Mouse (Mus musculus): ENCODE data around the gene Snx11. TPM values are rescaled to one million over a fixed set of nuclear protein-coding genes. Genes with fewer than 3 reads are reported as not detected.
A peak's percentile ranks its signal among the peaks of the same experiment; 100 is the strongest.

The Snx11 gene
- polyA plus RNA-seq, 1 experiment from 2014 or later: 22.1 TPM

GRCm38 (mm10) chr11:96772413-96772812 lies 4.9 kb downstream of the Snx11 start:
- Histone ChIP-seq H3K4me3 (no peak overlapping the region), H3K4me2 (no peak overlapping the region), H3K4me1 (peaks cover 13% of the 10 kb centered on the region), H3K27ac (no peak overlapping the region), H3K27me3 (no peaks in the 10 kb centered on the region), H3K36me3 (peaks cover 63% of the 10 kb centered on the region), H3K9ac (no peak overlapping the region), H3K9me3 (no peaks in the 10 kb centered on the region)
- ATAC-seq (ENCODE audit: insufficient number of reproducible peaks, low FRiP score, low TSS enrichment, low read depth): no peak
- 88% methylated on average over 9 of the region's 9 CpGs for WGBS

- Histone ChIP-seq H3K27ac (no peak overlapping the region), H3K4me3 (no peak overlapping the region), H3K27me3 (no peaks in the 10 kb centered on the region), H3K36me3 (peaks cover 63% of the 10 kb centered on the region), H3K4me1 (peaks cover 7% of the 10 kb centered on the region), H3K9ac (no peak overlapping the region), H3K4me2 (no peak overlapping the region), H3K9me3 (no peaks in the 10 kb centered on the region)
- 89% methylated on average over 9 of the region's 9 CpGs for WGBS
- no peak for ATAC-seq (ENCODE audit: insufficient number of reproducible peaks, low FRiP score, low TSS enrichment, low read depth)
These were observed 5.9 kb downstream of the Snx11 start for GRCm38 (mm10) chr11:96771274-96771975.

- Histone ChIP-seq H3K9me3 (no peaks in the 10 kb centered on the region), H3K27me3 (no peaks in the 10 kb centered on the region), H3K4me2 (no peak overlapping the region), H3K4me3 (no peak overlapping the region), H3K27ac (no peak overlapping the region), H3K36me3 (peaks cover 56% of the 10 kb centered on the region), H3K9ac (no peak overlapping the region), H3K4me1 (peaks cover 3% of the 10 kb centered on the region; the same call in 1 of the 2 replicates)
- WGBS: 53% methylated on average over 9 of the region's 9 CpGs
- no peak for ATAC-seq (ENCODE audit: insufficient number of reproducible peaks, low FRiP score, low TSS enrichment, low read depth)
These were observed 9.1 kb downstream of the Snx11 start for GRCm38 (mm10) chr11:96768240-96768639.

GRCm38 (mm10) chr11:96767096-96767495 lies 10.3 kb downstream of the Snx11 start:
- Histone ChIP-seq H3K36me3 (peaks cover 45% of the 10 kb centered on the region), H3K9me3 (no peaks in the 10 kb centered on the region), H3K4me1 (peaks cover 3% of the 10 kb centered on the region; the same call in 1 of the 2 replicates), H3K4me2 (no peak overlapping the region), H3K27ac (0 out of 2 replicates have a peak overlapping the region, but pooled peaks have one; percentile 2), H3K27me3 (no peaks in the 10 kb centered on the region), H3K4me3 (no peak overlapping the region), H3K9ac (no peak overlapping the region)
- 46% methylated on average over 7 of the region's 7 CpGs for WGBS
- no peak for ATAC-seq (ENCODE audit: insufficient number of reproducible peaks, low FRiP score, low TSS enrichment, low read depth)

GRCm38 (mm10) chr11:96766555-96766954 lies 10.8 kb downstream of the Snx11 start:
- no peak for ATAC-seq (ENCODE audit: insufficient number of reproducible peaks, low FRiP score, low TSS enrichment, low read depth)
- H3K9ac ChIP-seq: no peak overlapping the region
- WGBS: 75% methylated on average over 12 of the region's 12 CpGs
- H3K4me2 ChIP-seq: no peak overlapping the region
- H3K4me3 ChIP-seq: no peak overlapping the region
- no peaks in the 10 kb centered on the region for H3K9me3 ChIP-seq
- no peak overlapping the region for H3K27ac ChIP-seq
- peaks cover 39% of the 10 kb centered on the region for H3K36me3 ChIP-seq
- no peaks in the 10 kb centered on the region for H3K27me3 ChIP-seq
- peaks cover 3% of the 10 kb centered on the region; the same call in 1 of the 2 replicates for H3K4me1 ChIP-seq

GRCm38 (mm10) chr11:96765645-96766044 lies 11.7 kb downstream of the Snx11 start:
- Histone ChIP-seq H3K9ac (no peak overlapping the region), H3K36me3 (peaks cover 30% of the 10 kb centered on the region), H3K4me3 (no peak overlapping the region), H3K27ac (no peak overlapping the region), H3K9me3 (no peaks in the 10 kb centered on the region), H3K4me1 (peaks cover 3% of the 10 kb centered on the region; the same call in 1 of the 2 replicates), H3K27me3 (no peaks in the 10 kb centered on the region), H3K4me2 (no peak overlapping the region)
- ATAC-seq (ENCODE audit: insufficient number of reproducible peaks, low FRiP score, low TSS enrichment, low read depth): no peak
- 69% methylated on average over 7 of the region's 7 CpGs for WGBS

- H3K9ac ChIP-seq: no peak overlapping the region
- peaks cover 21% of the 10 kb centered on the region for H3K36me3 ChIP-seq
- H3K4me3 ChIP-seq: no peak overlapping the region
- no peaks in the 10 kb centered on the region for H3K27me3 ChIP-seq
- H3K4me1 ChIP-seq: peaks cover 3% of the 10 kb centered on the region; the same call in 1 of the 2 replicates
- H3K27ac ChIP-seq: no peak overlapping the region
- ATAC-seq (ENCODE audit: insufficient number of reproducible peaks, low FRiP score, low TSS enrichment, low read depth): no peak
- no peak overlapping the region for H3K4me2 ChIP-seq
- H3K9me3 ChIP-seq: no peaks in the 10 kb centered on the region
- 43% methylated on average over 13 of the region's 13 CpGs for WGBS
These were observed 12.6 kb downstream of the Snx11 start for GRCm38 (mm10) chr11:96764511-96765350.

GRCm38 (mm10) chr11:96762742-96763470 lies 14.5 kb downstream of the Snx11 start:
- Histone ChIP-seq H3K27me3 (peaks cover 5% of the 10 kb centered on the region; the same call in 1 of the 2 replicates), H3K9me3 (no peaks in the 10 kb centered on the region), H3K9ac (no peak overlapping the region), H3K4me1 (0 out of 2 replicates have a peak, but pooled peaks cover 1% of the 10 kb centered on the region), H3K4me3 (no peak overlapping the region), H3K27ac (no peak overlapping the region), H3K4me2 (no peak overlapping the region), H3K36me3 (peaks cover 3% of the 10 kb centered on the region)
- ATAC-seq (ENCODE audit: insufficient number of reproducible peaks, low FRiP score, low TSS enrichment, low read depth): no peak
- WGBS: 48% methylated on average over 15 of the region's 15 CpGs

- H3K27me3 ChIP-seq: peaks cover 5% of the 10 kb centered on the region; the same call in 1 of the 2 replicates
- no peak for ATAC-seq (ENCODE audit: insufficient number of reproducible peaks, low FRiP score, low TSS enrichment, low read depth)
- H3K4me1 ChIP-seq: no peaks in the 10 kb centered on the region
- WGBS: 68% methylated on average over 7 of the region's 7 CpGs
- no peaks in the 10 kb centered on the region for H3K9me3 ChIP-seq
- no peak overlapping the region for H3K27ac ChIP-seq
- H3K4me2 ChIP-seq: no peak overlapping the region
- no peak overlapping the region for H3K4me3 ChIP-seq
- H3K36me3 ChIP-seq: no peaks in the 10 kb centered on the region
- H3K9ac ChIP-seq: no peak overlapping the region
These were observed 15.4 kb downstream of the Snx11 start for GRCm38 (mm10) chr11:96761984-96762383.

- 52% methylated on average over 3 of the region's 3 CpGs for WGBS
- Histone ChIP-seq H3K4me1 (no peaks in the 10 kb centered on the region), H3K36me3 (no peaks in the 10 kb centered on the region), H3K27me3 (peaks cover 5% of the 10 kb centered on the region; the same call in 1 of the 2 replicates), H3K9me3 (no peaks in the 10 kb centered on the region), H3K4me2 (no peak overlapping the region), H3K9ac (no peak overlapping the region), H3K4me3 (no peak overlapping the region), H3K27ac (no peak overlapping the region)
- ATAC-seq (ENCODE audit: insufficient number of reproducible peaks, low FRiP score, low TSS enrichment, low read depth): no peak
These were observed 17.3 kb downstream of the Snx11 start for GRCm38 (mm10) chr11:96760042-96760441.

GRCm38 (mm10) chr11:96758402-96758801 lies 19.0 kb downstream of the Snx11 start:
- no peak for ATAC-seq (ENCODE audit: insufficient number of reproducible peaks, low FRiP score, low TSS enrichment, low read depth)
- Histone ChIP-seq H3K4me1 (no peaks in the 10 kb centered on the region), H3K4me2 (no peak overlapping the region), H3K4me3 (no peak overlapping the region), H3K27ac (no peak overlapping the region), H3K9ac (no peak overlapping the region), H3K9me3 (no peaks in the 10 kb centered on the region), H3K36me3 (no peaks in the 10 kb centered on the region), H3K27me3 (peaks cover 5% of the 10 kb centered on the region; the same call in 1 of the 2 replicates)
- 58% methylated on average over 5 of the region's 5 CpGs for WGBS
